Mouse (Mus musculus) lung, postnatal 36 days (tissue): ENCODE data around the gene Vpreb3.

Source experiments
- DNase-seq: peaks from one replicate; pipeline ENCODE4 v3.0.0; 2022; ENCODE audit warnings: mixed read lengths

Vpreb3 gene

DNA sequence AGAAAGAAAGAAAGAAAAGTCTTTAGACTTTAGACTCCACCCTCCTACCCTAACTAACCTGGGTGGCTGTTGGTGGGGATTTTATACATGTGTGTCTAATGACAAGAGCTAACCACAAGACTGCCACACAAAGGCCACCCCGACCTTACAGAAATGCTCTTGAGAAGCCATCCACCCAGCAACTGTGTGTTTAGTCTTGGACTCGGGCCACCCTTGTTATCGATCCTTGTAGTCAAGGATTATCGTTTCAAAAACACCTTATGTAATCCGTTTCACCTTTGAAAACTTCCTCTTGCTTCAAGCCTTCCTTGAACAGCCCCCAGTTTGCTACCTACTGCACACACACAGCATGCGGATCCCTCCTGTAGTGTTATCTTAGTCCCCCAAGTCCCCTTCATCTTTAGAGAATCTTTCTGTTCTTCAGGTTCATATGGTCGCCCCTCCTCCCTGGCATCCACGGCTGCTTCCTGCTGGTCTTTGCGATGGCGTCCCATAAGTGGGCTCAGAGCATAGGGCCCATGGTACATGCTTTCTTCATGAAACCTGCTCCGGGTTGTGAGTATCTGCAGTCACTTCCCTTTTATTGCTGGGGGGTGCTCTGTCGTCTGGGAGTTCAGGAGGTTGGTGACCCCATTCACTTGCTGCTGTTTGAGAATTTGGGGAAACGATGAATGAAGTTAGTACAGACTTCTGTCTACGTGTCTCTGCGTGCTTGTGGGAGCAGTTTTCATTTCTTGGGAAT, at the start of gene Vpreb3:
Vpreb3 (plus strand) TSS at position 322 of the 742 bp plus-strand sequence.
- peak; percentile 54 for DNase-seq

- peak; percentile 97 for DNase-seq
Measured at GRCm38 (mm10) chr10:75893089-75893750, 49.6 kb upstream of the Vpreb3 start, which contains the start of gene Derl3. TSS of gene Derl3 (plus strand) at chr10:75893413.

- DNase-seq = no peak
Measured at GRCm38 (mm10) chr10:75894601-75895000, 48.3 kb upstream of the Vpreb3 start.

- no peak for DNase-seq
Measured at GRCm38 (mm10) chr10:75895730-75896129, 47.1 kb upstream of the Vpreb3 start.

DNA sequence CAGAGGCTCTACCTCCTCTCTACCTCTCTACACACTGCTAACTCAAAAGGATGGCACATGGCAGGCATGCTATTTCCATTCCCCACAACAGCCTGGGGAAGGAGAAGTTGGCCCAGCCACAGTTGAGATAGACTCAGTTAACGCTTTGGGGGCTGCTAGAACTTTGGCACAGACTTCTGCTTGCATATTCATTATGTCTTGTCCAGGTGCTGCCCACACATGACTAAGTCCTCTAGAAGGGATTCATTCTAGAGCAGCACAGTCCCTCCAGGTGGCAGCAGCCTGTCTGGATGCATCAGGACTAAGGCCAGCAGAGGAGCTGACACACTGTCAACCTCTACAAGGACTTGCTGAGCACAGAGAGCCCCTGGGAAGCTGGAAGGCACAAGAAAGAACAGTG, 46.6 kb upstream of the Vpreb3 start:
- no peak for DNase-seq

DNA sequence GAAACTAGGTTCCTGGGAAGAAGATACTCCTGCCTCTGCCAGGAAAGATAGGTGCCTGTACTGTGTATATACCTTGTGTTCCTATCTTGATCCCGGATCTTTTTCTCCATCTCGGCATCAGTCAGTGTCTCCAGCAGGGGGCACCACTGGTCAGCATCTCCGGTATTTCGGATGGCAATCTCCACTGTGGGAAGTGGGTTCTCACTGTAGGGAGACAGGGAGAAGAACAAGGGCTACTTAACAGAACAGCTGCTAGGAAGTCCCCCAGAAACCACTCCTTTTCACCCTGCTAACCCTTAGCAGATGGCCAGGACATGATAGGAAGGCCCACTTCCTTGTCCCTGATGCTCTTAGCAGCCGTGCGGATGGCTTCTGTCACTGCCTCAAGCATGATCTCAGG, 45.5 kb upstream of the Vpreb3 start:
- DNase-seq = peak; percentile 91

DNA sequence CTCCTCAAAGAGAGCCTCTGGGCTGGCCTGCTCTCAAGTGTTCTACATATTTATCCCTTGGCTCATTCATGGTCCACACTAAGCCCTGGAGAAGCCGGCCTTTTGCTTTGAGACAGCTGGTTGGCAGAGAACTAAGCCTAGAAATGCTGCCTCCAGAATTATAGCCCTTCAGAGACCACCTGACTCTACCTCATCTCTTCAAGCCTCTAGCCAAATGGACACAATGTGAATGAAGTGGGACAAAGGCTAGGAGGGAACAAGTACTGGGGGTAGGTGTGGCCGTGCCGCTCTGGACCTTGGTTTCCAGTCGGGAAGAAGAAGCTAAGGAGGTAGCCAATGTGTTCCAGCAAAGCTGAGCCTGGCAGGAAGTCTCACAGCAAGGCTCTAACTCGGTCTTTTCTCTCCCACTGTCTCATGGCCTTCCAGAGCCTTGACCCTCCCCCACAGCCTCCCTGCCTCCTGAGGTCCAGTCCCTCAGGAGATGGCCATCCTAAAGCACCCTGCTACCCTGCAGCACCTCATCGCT, 44.8 kb upstream of the Vpreb3 start:
- no peak for DNase-seq

DNA sequence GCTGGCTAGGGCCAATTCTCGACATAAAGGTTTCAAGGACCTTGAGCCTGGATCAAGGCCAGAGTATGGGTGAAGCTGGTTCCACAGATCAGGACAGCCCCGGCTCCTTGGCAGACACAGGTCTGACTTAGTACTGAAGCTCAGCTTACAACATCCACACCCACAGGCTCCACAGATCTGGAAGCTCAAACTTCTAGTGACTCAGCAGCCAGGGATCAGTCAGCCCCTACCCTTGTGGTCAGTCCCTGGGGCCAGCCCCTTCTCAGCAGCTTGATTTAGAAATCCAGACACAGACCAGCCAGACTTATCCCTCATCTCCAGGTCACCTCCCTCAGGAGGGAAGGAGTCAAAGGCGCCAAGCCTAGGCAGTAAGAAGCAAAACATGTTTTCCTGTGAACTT, 44.0 kb upstream of the Vpreb3 start:
- DNase-seq = peak; percentile 71

GRCm38 (mm10) chr10:75904391-75904790, 38.5 kb upstream of the Vpreb3 start:
- no peak for DNase-seq

DNA sequence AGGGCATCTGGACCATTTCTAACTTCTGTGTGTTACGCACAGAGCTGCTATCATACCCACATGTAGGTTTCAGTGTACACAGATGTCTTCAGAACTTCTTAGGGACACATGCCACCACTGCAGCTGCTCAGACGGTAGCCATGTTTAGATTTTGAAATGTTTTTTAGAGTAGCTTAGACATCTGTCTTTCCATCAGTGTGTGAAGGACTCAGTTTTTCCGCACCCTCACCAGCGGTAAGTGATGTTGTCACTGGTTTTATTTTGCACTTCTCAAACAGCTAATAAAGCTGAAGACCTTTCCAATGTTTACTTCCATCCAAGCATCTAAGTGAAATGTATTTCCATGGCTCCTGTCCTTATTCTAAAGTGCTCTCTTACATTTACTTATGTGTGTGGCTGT, 36.0 kb upstream of the Vpreb3 start:
- no peak for DNase-seq

- DNase-seq = no peak
Measured at GRCm38 (mm10) chr10:75910698-75911097, 32.2 kb upstream of the Vpreb3 start.

- DNase-seq = no peak
Measured at GRCm38 (mm10) chr10:75913013-75913589, 29.8 kb upstream of the Vpreb3 start.

DNA sequence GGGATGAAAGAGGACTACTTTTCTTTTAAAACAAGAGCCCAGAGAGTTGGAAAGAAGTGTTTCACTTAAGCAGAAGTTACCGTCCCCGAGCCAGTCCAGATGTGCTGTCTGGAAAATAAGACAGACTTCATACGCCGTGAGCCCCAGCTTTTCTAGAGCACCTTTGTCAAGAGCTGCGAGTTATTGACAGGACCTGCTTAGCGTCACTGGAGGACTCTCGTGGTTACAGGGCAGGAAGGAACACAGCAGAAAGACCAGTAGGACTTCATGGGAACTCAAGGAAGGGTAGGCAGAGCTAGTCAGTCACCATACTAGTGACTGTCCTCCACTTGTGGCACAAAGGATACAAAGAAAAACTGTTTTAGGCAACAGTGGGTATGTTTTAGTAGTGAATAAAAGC, 27.3 kb upstream of the Vpreb3 start:
- peak; percentile 60 for DNase-seq

- DNase-seq = no peak
Measured at GRCm38 (mm10) chr10:75916840-75917239, 26.0 kb upstream of the Vpreb3 start.

- peak; percentile 74 for DNase-seq
Measured at GRCm38 (mm10) chr10:75919026-75919425, 23.8 kb upstream of the Vpreb3 start.

- DNase-seq = peak; percentile 97
Measured at GRCm38 (mm10) chr10:75921026-75921725, 21.7 kb upstream of the Vpreb3 start, which contains the start of gene Smarcb1. TSS of gene Smarcb1 (minus strand) at chr10:75921617.

DNA sequence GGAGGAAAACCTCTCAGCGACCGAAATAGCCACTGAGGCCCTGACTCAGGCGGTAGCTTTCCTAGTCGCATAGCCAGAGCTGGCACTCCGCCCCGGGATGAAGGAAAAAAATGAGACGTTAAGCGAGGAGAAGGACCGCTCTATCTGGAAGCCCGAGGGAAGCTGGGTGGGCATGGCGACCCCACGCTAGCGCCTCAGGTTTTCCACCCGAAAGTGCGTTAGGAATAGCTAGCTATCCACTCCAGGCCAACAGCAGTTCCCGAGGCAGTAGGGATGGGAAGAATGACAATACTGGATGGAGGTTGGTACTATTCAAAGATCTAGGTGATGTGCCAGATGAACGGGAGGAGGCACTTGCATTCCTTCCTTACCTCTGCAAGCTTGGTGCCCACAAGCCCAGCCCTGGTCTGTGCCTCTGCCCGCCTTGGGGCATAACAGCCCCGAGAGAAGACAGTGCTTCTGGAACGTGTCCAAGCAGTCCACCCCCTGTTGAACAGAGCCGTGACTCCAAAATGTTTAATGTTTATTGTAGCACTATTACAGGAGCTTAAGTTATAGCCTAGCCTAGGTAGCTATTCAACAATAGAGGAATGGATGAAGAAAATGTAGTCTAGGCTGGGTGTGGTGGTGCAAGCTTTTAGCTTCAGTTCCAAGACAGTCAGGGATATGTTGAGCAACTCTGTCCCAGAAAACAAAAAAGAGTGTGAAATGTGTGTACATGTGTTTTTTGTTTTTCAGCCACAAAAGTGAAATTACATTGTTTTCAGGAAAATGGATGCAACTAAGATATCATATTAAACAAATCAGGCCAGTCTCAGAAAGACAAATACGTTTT, 20.9 kb upstream of the Vpreb3 start:
- no peak for DNase-seq

- DNase-seq = peak; percentile 49
Measured at GRCm38 (mm10) chr10:75924324-75924723, 18.5 kb upstream of the Vpreb3 start.

- no peak for DNase-seq
Measured at GRCm38 (mm10) chr10:75926396-75926795, 16.5 kb upstream of the Vpreb3 start.

DNA sequence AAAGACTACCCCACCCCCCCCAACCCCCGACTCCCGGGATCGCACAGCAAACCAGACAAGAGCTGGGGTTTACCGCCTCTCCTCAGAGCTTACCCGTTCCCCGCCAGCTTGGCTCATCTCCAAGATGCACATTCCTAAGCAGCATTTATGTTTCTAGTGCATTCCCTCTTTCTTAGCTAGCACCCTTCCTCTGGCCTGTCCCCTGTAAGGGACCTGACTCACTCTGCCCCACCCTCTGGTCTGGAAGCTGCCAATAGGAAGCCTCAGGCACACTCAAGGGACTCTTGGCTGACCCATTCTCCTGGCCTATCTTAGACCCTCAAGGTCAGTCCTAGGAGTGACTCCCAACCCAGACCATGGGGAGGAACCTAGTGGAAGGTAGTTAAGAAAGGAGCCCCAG, 12.6 kb upstream of the Vpreb3 start:
- peak; percentile 55 for DNase-seq

GRCm38 (mm10) chr10:75931311-75931710, 11.5 kb upstream of the Vpreb3 start:
- no peak for DNase-seq

GRCm38 (mm10) chr10:75932081-75932678, 10.7 kb upstream of the Vpreb3 start:
- peak; percentile 56 for DNase-seq
